Mouse (Mus musculus): ENCODE measurements around the gene Rai1. TPM values are rescaled to one million over a fixed set of nuclear protein-coding genes. Genes with fewer than 3 reads are reported as not detected.
A peak's percentile ranks its signal among the peaks of the same experiment; 100 is the strongest.

Rai1 gene
- polyA plus RNA-seq, 1 experiment from 2014 or later: 36.0 TPM

DNA sequence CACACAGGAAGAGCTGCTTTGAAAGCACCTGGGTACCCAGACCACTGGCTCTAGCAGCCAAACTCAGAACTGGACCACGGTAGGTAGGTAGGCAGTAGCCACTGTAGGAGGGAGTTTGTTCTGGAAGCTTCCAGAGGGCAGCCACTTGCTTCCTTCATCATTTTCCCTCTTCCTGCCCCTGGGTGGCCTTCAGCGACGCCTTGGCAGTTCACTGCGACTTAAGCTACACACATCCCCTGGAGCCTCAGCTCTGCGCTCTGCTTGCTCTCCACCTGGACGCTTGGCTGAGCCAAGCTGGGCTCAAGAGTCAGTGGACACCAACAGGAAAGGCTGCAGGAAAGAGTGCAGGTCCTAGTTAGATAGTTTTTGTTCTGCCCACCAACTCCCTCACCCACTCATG lies 73.2 kb downstream of the Rai1 start:
- no peak overlapping the region; the same call in 1 of the 2 replicates for H3K4me3 ChIP-seq (ENCODE audit: low read depth, low read length)
- H3K4me1 ChIP-seq (ENCODE audit: control insufficient read depth, insufficient read depth, low read length): peaks cover 55% of the 10 kb centered on the region
- no peaks in the 10 kb centered on the region for H3K36me3 ChIP-seq (ENCODE audit: control insufficient read depth, insufficient read depth, low read length)
- no peak overlapping the region for H3K27ac ChIP-seq (replicated peaks; ENCODE audit: low read depth, low read length)
- WGBS: 25% methylated on average over 6 of the region's 6 CpGs
- ATAC-seq (ENCODE audit: insufficient number of reproducible peaks, low FRiP score, low TSS enrichment, low read depth): no peak
- H3K9ac ChIP-seq (ENCODE audit: low read length): no peak overlapping the region
- H3K27me3 ChIP-seq (ENCODE audit: control insufficient read depth, insufficient read depth, low read length): no peaks in the 10 kb centered on the region
- DNase-seq (ENCODE audit: low spot score): no peak
- H3K4me2 ChIP-seq (ENCODE audit: low read depth, severe bottlenecking): peak overlapping the region; percentile 100
- H3K9me3 ChIP-seq (ENCODE audit: control insufficient read depth, low read length): no peaks in the 10 kb centered on the region

DNA sequence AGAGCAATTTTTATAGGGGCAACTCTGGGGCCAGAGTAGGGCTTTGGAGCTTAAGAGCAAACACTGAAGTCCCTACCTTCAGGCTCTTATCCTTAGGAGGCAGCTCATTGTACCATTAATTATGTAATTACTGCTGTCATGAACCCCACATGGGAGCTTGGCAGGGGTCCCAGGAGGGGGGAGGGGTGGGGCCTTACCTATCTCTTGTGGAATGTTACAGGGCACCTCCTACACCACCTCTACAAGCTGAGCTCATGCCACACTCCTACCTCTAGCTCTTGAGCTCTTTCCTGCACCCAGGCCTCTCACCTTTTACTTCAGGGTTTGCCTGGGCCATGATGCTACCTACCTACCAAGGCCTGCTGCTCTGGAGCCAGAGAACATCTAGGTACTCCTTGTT lies 73.7 kb downstream of the Rai1 start:
- no peak overlapping the region for H3K9ac ChIP-seq (ENCODE audit: low read length)
- H3K27ac ChIP-seq (replicated peaks; ENCODE audit: low read depth, low read length): no peak overlapping the region
- H3K9me3 ChIP-seq (ENCODE audit: control insufficient read depth, low read length): no peaks in the 10 kb centered on the region
- H3K27me3 ChIP-seq (ENCODE audit: control insufficient read depth, insufficient read depth, low read length): no peaks in the 10 kb centered on the region
- H3K4me2 ChIP-seq (ENCODE audit: low read depth, severe bottlenecking): no peak overlapping the region
- DNase-seq (ENCODE audit: low spot score) (no peak), ATAC-seq (ENCODE audit: insufficient number of reproducible peaks, low FRiP score, low TSS enrichment, low read depth) (no peak)
- H3K4me3 ChIP-seq (ENCODE audit: low read depth, low read length): no peak overlapping the region
- H3K36me3 ChIP-seq (ENCODE audit: control insufficient read depth, insufficient read depth, low read length): no peaks in the 10 kb centered on the region
- peaks cover 58% of the 10 kb centered on the region for H3K4me1 ChIP-seq (ENCODE audit: control insufficient read depth, insufficient read depth, low read length)

DNA sequence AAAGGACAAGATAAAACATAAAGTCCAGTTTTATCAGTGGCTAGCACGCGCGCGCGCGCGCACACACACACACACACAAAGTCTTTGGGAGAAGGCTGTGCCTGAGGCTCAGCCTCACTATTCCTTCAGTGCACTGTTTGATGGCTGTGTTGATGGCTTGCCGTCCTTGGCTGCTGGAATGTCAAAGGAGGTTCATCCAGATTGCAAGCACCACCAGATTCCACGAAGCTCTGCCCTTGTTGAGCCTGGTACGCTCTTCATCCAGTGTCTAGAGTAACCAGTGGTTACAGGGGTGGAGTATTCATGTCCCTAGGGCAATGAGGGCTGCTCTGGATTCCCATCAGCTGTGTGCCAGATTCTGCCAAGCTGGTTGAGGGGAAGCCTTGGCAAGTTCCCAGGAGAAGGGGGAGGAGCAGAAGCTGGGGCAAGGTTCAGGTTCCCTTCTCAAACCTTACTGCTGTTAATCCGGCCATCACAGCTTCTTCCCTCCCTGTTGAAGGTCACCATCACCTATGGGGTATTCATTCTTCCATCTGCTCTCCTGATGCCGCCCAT lies 77.4 kb downstream of the Rai1 start:
- Histone ChIP-seq H3K4me2 (ENCODE audit: low read depth, severe bottlenecking) (no peak overlapping the region), H3K9me3 (ENCODE audit: control insufficient read depth, low read length) (no peaks in the 10 kb centered on the region), H3K4me3 (ENCODE audit: low read depth, low read length) (no peak overlapping the region), H3K4me1 (ENCODE audit: control insufficient read depth, insufficient read depth, low read length) (peaks cover 46% of the 10 kb centered on the region), H3K36me3 (ENCODE audit: control insufficient read depth, insufficient read depth, low read length) (peaks cover 19% of the 10 kb centered on the region), H3K27ac (replicated peaks; ENCODE audit: low read depth, low read length) (no peak overlapping the region; the same call in 1 of the 2 replicates), H3K27me3 (ENCODE audit: control insufficient read depth, insufficient read depth, low read length) (no peaks in the 10 kb centered on the region), H3K9ac (ENCODE audit: low read length) (no peak overlapping the region)
- WGBS: 81% methylated on average over 12 of the region's 12 CpGs
- DNase-seq (ENCODE audit: low spot score) (no peak), ATAC-seq (ENCODE audit: insufficient number of reproducible peaks, low FRiP score, low TSS enrichment, low read depth) (no peak)

DNA sequence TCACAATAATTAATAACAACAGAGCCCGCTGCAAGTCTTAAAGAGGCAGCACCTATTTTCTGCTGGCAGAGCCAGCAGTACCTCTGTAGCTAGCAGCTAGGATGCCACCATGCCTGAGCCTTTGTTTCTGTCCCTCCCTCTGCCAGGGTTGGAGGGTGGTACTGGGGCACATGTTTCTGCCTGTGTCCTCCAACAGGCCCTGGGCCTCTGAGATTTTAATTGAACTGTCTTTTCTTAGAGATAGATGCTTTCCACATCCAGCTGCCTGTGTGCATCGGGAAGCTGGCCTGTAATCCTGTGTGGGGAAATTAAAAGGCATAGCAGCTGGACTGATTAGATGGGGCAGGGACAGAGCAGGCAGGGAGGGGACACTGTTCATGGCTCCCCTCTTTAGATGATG lies 77.9 kb downstream of the Rai1 start:
- no peak overlapping the region; the same call in 1 of the 2 replicates for H3K27ac ChIP-seq (replicated peaks; ENCODE audit: low read depth, low read length)
- no peak overlapping the region for H3K4me2 ChIP-seq (ENCODE audit: low read depth, severe bottlenecking)
- peaks cover 41% of the 10 kb centered on the region for H3K4me1 ChIP-seq (ENCODE audit: control insufficient read depth, insufficient read depth, low read length)
- WGBS: 60% methylated on average over 2 of the region's 2 CpGs
- peaks cover 23% of the 10 kb centered on the region for H3K36me3 ChIP-seq (ENCODE audit: control insufficient read depth, insufficient read depth, low read length)
- no peaks in the 10 kb centered on the region for H3K27me3 ChIP-seq (ENCODE audit: control insufficient read depth, insufficient read depth, low read length)
- DNase-seq (ENCODE audit: low spot score) (no peak), ATAC-seq (ENCODE audit: insufficient number of reproducible peaks, low FRiP score, low TSS enrichment, low read depth) (no peak)
- no peaks in the 10 kb centered on the region for H3K9me3 ChIP-seq (ENCODE audit: control insufficient read depth, low read length)
- no peak overlapping the region for H3K4me3 ChIP-seq (ENCODE audit: low read depth, low read length)
- H3K9ac ChIP-seq (ENCODE audit: low read length): no peak overlapping the region

DNA sequence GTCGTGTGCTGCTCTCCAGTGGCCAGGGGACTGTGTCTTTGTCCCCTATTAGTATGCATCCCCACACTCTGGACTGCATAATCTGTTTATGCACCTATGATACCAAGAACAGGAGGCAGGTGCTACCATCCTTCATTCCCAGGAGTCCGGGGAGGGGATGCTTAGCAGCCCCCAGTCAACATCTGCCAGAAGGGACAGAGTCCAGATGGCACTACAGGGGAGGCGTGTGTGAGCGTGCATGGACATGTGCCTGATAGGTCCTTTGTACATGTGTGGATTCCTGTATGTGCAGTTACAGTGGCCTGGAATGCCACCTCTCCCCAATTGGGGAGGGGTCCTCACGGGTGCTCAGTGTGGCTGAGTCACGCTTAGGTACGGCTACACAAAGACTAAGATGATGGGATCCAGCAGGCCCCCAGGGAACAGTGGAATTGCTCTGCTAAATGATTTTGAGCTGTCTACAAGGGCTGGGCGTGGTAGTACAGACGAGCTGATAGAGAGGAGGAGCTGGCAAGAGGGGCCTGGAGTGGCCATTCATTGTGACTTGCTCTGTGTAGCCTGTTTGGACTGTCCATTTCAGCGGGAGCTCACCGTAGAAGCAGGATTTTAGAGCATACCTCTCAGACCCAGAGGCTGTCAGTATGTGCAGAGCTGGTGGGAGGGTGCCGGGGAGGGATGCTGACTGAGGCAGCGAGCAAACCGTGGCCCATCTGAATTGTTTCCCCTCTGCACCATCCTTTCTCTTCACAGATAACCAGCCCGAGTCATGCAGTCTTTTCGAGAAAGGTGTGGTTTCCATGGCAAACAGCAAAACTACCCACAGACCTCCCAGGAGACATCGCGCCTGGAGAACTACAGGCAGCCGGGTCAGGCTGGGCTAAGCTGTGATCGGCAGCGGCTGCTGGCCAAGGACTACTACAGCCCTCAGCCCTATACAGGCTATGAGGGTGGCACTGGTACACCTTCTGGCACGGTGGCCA lies 79.8 kb downstream of the Rai1 start:
- Histone ChIP-seq H3K4me2 (ENCODE audit: low read depth, severe bottlenecking) (no peak overlapping the region), H3K9ac (ENCODE audit: low read length) (no peak overlapping the region)

DNA sequence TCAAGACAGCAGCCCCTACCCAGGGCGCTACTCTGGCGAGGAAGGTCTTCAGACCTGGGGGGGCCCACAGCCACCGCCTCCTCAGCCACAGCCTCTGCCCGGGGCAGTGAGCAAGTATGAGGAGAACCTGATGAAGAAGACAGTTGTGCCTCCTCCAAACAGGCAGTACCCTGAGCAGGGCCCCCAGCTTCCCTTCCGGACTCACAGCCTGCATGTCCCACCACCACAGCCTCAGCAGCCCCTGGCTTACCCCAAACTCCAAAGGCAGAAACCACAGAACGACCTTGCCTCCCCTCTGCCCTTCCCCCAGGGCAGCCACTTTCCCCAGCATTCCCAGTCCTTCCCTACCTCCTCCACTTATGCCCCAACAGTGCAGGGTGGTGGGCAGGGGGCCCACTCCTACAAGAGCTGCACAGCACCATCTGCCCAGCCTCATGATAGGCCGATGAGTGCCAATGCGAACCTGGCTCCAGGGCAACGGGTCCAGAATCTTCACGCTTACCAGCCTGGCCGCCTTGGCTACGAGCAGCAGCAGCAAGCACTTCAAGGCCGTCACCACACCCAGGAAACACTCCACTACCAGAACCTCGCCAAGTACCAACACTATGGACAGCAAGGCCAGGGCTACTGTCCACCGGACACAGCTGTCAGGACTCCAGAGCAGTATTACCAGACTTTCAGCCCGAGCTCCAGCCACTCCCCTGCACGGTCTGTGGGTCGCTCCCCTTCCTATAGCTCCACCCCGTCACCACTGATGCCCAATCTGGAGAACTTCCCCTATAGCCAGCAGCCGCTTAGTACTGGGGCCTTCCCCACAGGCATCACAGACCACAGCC lies 80.8 kb downstream of the Rai1 start:
- H3K9ac ChIP-seq (ENCODE audit: low read length): no peak overlapping the region
- peaks cover 34% of the 10 kb centered on the region for H3K4me1 ChIP-seq (ENCODE audit: control insufficient read depth, insufficient read depth, low read length)
- no peaks in the 10 kb centered on the region for H3K9me3 ChIP-seq (ENCODE audit: control insufficient read depth, low read length)
- WGBS: 85% methylated on average over 20 of the region's 20 CpGs
- no peak overlapping the region for H3K4me3 ChIP-seq (ENCODE audit: low read depth, low read length)
- H3K4me2 ChIP-seq (ENCODE audit: low read depth, severe bottlenecking): no peak overlapping the region
- ATAC-seq (ENCODE audit: insufficient number of reproducible peaks, low FRiP score, low TSS enrichment, low read depth) (no peak), DNase-seq (ENCODE audit: low spot score) (no peak)
- no peaks in the 10 kb centered on the region for H3K27me3 ChIP-seq (ENCODE audit: control insufficient read depth, insufficient read depth, low read length)
- H3K36me3 ChIP-seq (ENCODE audit: control insufficient read depth, insufficient read depth, low read length): peaks cover 46% of the 10 kb centered on the region
- no peak overlapping the region for H3K27ac ChIP-seq (replicated peaks; ENCODE audit: low read depth, low read length)

More for the DNA sequence above, 79.8 kb downstream of the Rai1 start:
- H3K9me3 ChIP-seq (ENCODE audit: control insufficient read depth, low read length): no peaks in the 10 kb centered on the region
- no peaks in the 10 kb centered on the region for H3K27me3 ChIP-seq (ENCODE audit: control insufficient read depth, insufficient read depth, low read length)
- peaks cover 33% of the 10 kb centered on the region for H3K4me1 ChIP-seq (ENCODE audit: control insufficient read depth, insufficient read depth, low read length)
- no peak for DNase-seq (ENCODE audit: low spot score)
- 66% methylated on average over 22 of the region's 22 CpGs for WGBS
- no peak overlapping the region for H3K27ac ChIP-seq (replicated peaks; ENCODE audit: low read depth, low read length)
- H3K4me3 ChIP-seq (ENCODE audit: low read depth, low read length): no peak overlapping the region
- ATAC-seq (ENCODE audit: insufficient number of reproducible peaks, low FRiP score, low TSS enrichment, low read depth): no peak
- H3K36me3 ChIP-seq (ENCODE audit: control insufficient read depth, insufficient read depth, low read length): peaks cover 40% of the 10 kb centered on the region

DNA sequence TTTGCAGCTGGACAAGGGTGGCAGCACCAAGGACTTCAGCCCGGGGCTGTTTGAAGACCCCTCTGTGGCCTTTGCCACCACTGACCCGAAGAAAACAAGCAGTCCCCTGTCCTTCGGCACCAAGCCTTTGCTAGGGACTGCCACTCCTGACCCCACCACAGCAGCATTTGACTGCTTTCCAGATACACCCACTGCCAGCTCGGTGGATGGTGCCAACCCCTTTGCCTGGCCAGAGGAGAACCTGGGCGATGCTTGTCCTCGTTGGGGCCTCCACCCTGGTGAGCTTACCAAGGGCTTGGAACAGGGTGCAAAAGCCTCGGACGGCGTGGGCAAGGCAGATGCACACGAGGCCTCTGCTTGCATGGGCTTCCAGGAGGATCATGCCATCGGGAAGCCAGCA lies 82.3 kb downstream of the Rai1 start:
- H3K4me2 ChIP-seq (ENCODE audit: low read depth, severe bottlenecking): no peak overlapping the region
- no peak overlapping the region for H3K9ac ChIP-seq (ENCODE audit: low read length)
- no peak overlapping the region for H3K4me3 ChIP-seq (ENCODE audit: low read depth, low read length)
- peaks cover 52% of the 10 kb centered on the region for H3K36me3 ChIP-seq (ENCODE audit: control insufficient read depth, insufficient read depth, low read length)
- ATAC-seq (ENCODE audit: insufficient number of reproducible peaks, low FRiP score, low TSS enrichment, low read depth): no peak
- H3K4me1 ChIP-seq (ENCODE audit: control insufficient read depth, insufficient read depth, low read length): peaks cover 29% of the 10 kb centered on the region
- 93% methylated on average over 11 of the region's 11 CpGs for WGBS
- DNase-seq (ENCODE audit: low spot score): no peak
- H3K9me3 ChIP-seq (ENCODE audit: control insufficient read depth, low read length): no peaks in the 10 kb centered on the region
- H3K27me3 ChIP-seq (ENCODE audit: control insufficient read depth, insufficient read depth, low read length): no peaks in the 10 kb centered on the region
- no peak overlapping the region for H3K27ac ChIP-seq (replicated peaks; ENCODE audit: low read depth, low read length)

DNA sequence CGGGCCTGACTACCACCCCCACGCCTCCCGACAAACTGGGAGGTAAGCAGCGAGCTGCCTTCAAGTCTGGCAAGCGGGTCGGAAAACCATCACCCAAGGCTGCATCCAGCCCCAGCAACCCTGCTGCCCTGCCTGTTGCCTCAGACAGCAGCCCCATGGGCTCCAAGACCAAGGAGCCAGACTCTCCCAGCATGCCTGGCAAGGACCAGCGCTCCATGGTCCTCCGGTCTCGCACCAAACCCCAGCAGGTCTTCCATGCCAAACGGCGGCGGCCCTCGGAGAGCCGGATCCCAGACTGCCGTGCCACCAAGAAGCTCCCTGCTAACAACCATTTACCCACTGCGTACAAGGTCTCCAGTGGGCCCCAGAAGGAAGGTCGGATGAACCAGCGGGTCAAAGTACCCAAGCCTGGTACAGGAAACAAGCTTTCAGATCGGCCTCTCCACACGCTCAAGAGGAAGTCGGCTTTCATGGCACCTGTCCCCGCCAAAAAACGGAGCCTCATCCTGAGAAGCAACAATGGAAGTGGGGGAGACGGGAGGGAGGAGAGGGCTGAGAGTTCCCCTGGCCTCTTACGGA lies 83.6 kb downstream of the Rai1 start:
- H3K27me3 ChIP-seq (ENCODE audit: control insufficient read depth, insufficient read depth, low read length): no peaks in the 10 kb centered on the region
- peaks cover 16% of the 10 kb centered on the region for H3K4me1 ChIP-seq (ENCODE audit: control insufficient read depth, insufficient read depth, low read length)
- H3K27ac ChIP-seq (replicated peaks; ENCODE audit: low read depth, low read length): no peak overlapping the region
- H3K36me3 ChIP-seq (ENCODE audit: control insufficient read depth, insufficient read depth, low read length): peaks cover 56% of the 10 kb centered on the region
- 93% methylated on average over 25 of the region's 25 CpGs for whole genome bisulfite sequencing
- H3K4me3 ChIP-seq (ENCODE audit: low read depth, low read length): no peak overlapping the region
- H3K9me3 ChIP-seq (ENCODE audit: control insufficient read depth, low read length): no peaks in the 10 kb centered on the region
- DNase-seq (ENCODE audit: low spot score): no peak
- no peak for ATAC-seq (ENCODE audit: insufficient number of reproducible peaks, low FRiP score, low TSS enrichment, low read depth)
- H3K4me2 ChIP-seq (ENCODE audit: low read depth, severe bottlenecking): no peak overlapping the region
- no peak overlapping the region for H3K9ac ChIP-seq (ENCODE audit: low read length)

Data from limb, embryonic 11.5 days (tissue).